Mouse (Mus musculus): Measurements from ENCODE around the gene Tmem50b.

- no peak for TF ChIP-seq CTCF (IDR thresholded peaks at IDR 0.05; ENCODE audit: borderline replicate concordance, control insufficient read depth, extremely low read depth, insufficient read depth, low read length, poor library complexity)
- TF ChIP-seq POLR2A (IDR thresholded peaks at IDR 0.05; ENCODE audit: control insufficient read depth, extremely low read depth, insufficient read depth, low read length, poor library complexity): no peak
Measured at GRCm38 (mm10) chr16:91551081-91551524, 46.5 kb downstream of the Tmem50b start.
